Mouse (Mus musculus) central nervous system, embryonic 14 days (tissue): ENCODE data around the gene Phlda2. TPM values are rescaled to one million over a fixed set of nuclear protein-coding genes. Genes with fewer than 3 reads are reported as not detected.

Experiments
- polyA plus RNA-seq: library from polyadenylated mRNA; depleted of rRNA; stranded (reverse); fragments of >200 nt; gene quantifications from 2 replicates; pipeline ENCODE4 v1.2.3, GENCODE M21; 2012; rRNA removed

Gene Phlda2
- polyA plus RNA-seq, result 0.81 and 4.9 TPM in 2 replicates

GRCm38 (mm10) chr7:143502418-143503200, at the start of gene Phlda2:
Gene Phlda2 (minus strand): TSS chr7:143503150.

GRCm38 (mm10) chr7:143548976-143549457, 46.1 kb upstream of the Phlda2 start, which contains the start of gene Nap1l4:
Gene Nap1l4 (minus strand): TSS chr7:143549106.

GRCm38 (mm10) chr7:143473347-143474101, 29.4 kb downstream of the Phlda2 start, which contains the start of gene Slc22a18:
Gene Slc22a18 (plus strand): TSS chr7:143473736.

GRCm38 (mm10) chr7:143460874-143461273, 42.1 kb downstream of the Phlda2 start, which contains the start of gene Cdkn1c:
Gene Cdkn1c (minus strand): TSS chr7:143461050.

Other genes with a start within 250 kb of the Phlda2 start
- 241 and 477 TPM in 2 replicates for gene Cdkn1c, start 42.1 kb downstream of the Phlda2 start, polyA plus RNA-seq
- gene Slc22a18, start 29.4 kb downstream of the Phlda2 start, polyA plus RNA-seq, result 0.93 and 1.9 TPM in 2 replicates
- gene Nap1l4, start 46.0 kb upstream of the Phlda2 start, polyA plus RNA-seq, result 260 and 270 TPM in 2 replicates
- 50.5 and 55.0 TPM in 2 replicates for gene Cars, start 96.9 kb upstream of the Phlda2 start, polyA plus RNA-seq
- gene Tnfrsf26, start 125.6 kb upstream of the Phlda2 start, polyA plus RNA-seq, result 0.38 and 0.41 TPM in 2 replicates
- 6.0 and 9.1 TPM in 2 replicates for gene Tnfrsf22, start 146.5 kb upstream of the Phlda2 start, polyA plus RNA-seq
- gene Tnfrsf23, start 182.7 kb upstream of the Phlda2 start, polyA plus RNA-seq, result 2.1 and 3.0 TPM in 2 replicates